Mouse (Mus musculus) lung, postnatal 0 days (tissue): ENCODE measurements around the gene Kcnj11. TPM values are rescaled to one million over a fixed set of nuclear protein-coding genes. Genes with fewer than 3 reads are reported as not detected.

Experiments
- ATAC-seq: fragments of 200-750 bp; cut with Nextera tagmentation; 2 replicates; pipeline ENCODE4 v1.8.0; 2017; ENCODE audit warnings: moderate library complexity
- DNase-seq: peaks from one replicate; pipeline ENCODE4 v3.0.0-alpha.2; 2016; ENCODE audit warnings: low spot score
- H3K27ac ChIP-seq: fragments of 300-500 bp; sonication (generic); 2 replicates; pipeline ENCODE4 v1.5.1; 2014; ENCODE audit warnings: antibody characterized with exemption, mild to moderate bottlenecking, low read length, mixed read lengths
- H3K27me3 ChIP-seq: fragments of 300-500 bp; sonication (generic); replicated peaks from 2 replicates; pipeline ENCODE4 v1.6.1; 2014; ENCODE audit warnings: low read length, mixed read lengths; ENCODE audit not compliant: insufficient read depth
- H3K36me3 ChIP-seq: fragments of 300-500 bp; sonication (generic); 2 replicates; pipeline ENCODE4 v1.6.1; 2014; ENCODE audit warnings: low read length, mixed read lengths; ENCODE audit not compliant: insufficient read depth
- H3K4me1 ChIP-seq: fragments of 300-500 bp; sonication (generic); 2 replicates; pipeline ENCODE4 v1.6.1; 2014; ENCODE audit warnings: antibody characterized with exemption, low read depth, low read length, mixed read lengths; ENCODE audit not compliant: insufficient read depth
- H3K4me2 ChIP-seq: fragments of 300-500 bp; sonication (generic); replicated peaks from 2 replicates; pipeline ENCODE4 v1.6.1; 2014; ENCODE audit warnings: low read depth, mild to moderate bottlenecking, low read length, moderate library complexity, mixed read lengths
- H3K4me3 ChIP-seq: fragments of 300-500 bp; sonication (generic); 2 replicates; pipeline ENCODE4 v1.5.1; 2014; ENCODE audit warnings: low read depth, low read length
- H3K9ac ChIP-seq: fragments of 300-500 bp; sonication (generic); replicated peaks from 2 replicates; pipeline ENCODE4 v1.6.1; 2014; ENCODE audit warnings: low read depth, mild to moderate bottlenecking
- H3K9me3 ChIP-seq: fragments of 300-500 bp; sonication (generic); 2 replicates; pipeline ENCODE4 v1.6.1; 2016; ENCODE audit warnings: low read length, mixed read lengths
- CTCF ChIP-seq: IDR thresholded peaks from 2 replicates; pipeline ENCODE4 v1.5.1; 2016; ENCODE audit warnings: antibody characterized with exemption, mild to moderate bottlenecking
- EP300 ChIP-seq: IDR thresholded peaks from 2 replicates; pipeline ENCODE4 v1.6.1; 2016; ENCODE audit warnings: antibody characterized with exemption, mild to moderate bottlenecking, control low read depth
- WGBS: fragments of 180-500 bp; shearing (Covaris S2); extraction: QIAGEN DNeasy Blood & Tissue Kit; methylation state at CpG from one replicate; pipeline ENCODE4 v1.1.7; 2014; 5-methylcytosine and 5-hydroxymethylcytosine counted together
- polyA plus RNA-seq: library from polyadenylated mRNA; unstranded; fragments of >200 nt; fragmentation: Nextera tagmentation; extraction: Ambion mirVana; gene quantifications from 2 replicates; pipeline ENCODE4 v1.2.1, GENCODE M21; 2015

Gene Kcnj11
- polyA plus RNA-seq, 1 experiment from 2014 or later, result 0.44 TPM

DNA sequence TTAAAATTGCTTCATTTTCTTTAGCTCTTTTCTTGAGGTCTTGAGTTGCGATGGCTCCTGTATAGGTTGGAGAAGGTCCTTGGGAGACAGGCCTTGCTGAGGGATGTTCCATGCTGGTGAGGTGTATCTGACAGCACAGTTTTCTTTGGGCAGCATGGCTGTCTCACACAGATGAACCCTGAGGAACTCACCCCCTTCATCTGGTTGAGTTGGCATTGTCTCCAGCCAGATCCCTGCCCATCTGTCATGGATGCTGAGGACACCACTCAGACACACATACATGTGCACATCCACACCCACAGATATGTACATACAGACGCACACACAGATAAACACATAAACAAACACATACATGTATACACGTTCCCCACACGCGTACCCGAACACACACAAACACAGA is 37.3 kb downstream of the Kcnj11 start:
- TF ChIP-seq EP300, result no peak
- H3K27ac ChIP-seq, result no peak overlapping the region
- DNase-seq, result no peak
- H3K4me3 ChIP-seq, result no peak overlapping the region
- H3K27me3 ChIP-seq, result no peaks in the 10 kb centered on the region
- peaks cover 20% of the 10 kb centered on the region for H3K36me3 ChIP-seq
- WGBS, result 91% methylated on average over 6 of the region's 6 CpGs
- no peaks in the 10 kb centered on the region for H3K4me1 ChIP-seq
- H3K4me2 ChIP-seq, result no peak overlapping the region
- no peak overlapping the region for H3K9ac ChIP-seq
- H3K9me3 ChIP-seq, result no peaks in the 10 kb centered on the region
- ATAC-seq, result no peak

DNA sequence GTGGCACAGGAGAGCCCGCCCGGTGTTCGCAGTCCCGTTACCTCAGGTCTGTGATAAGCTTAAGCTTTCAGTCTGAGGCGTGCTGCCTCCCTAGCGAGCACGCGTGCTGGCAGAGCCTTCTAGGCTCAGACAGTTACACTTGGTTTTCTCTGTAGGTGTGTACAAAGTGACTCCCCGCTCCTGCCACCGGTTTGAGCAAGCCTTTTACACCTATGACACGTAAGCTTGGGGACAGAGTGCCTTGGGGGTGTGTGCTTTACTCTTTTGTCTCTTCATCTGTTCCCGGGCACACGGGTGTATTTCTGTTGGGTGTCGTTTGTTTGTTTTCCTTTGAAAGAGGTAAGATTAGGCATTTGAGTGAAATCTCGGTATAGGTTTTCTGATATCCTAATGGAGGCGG is 39.0 kb downstream of the Kcnj11 start:
- Histone ChIP-seq H3K9ac (no peak overlapping the region), H3K4me2 (no peak overlapping the region), H3K4me3 (no peak overlapping the region), H3K27me3 (no peaks in the 10 kb centered on the region), H3K27ac (no peak overlapping the region), H3K4me1 (no peaks in the 10 kb centered on the region), H3K36me3 (peaks cover 18% of the 10 kb centered on the region), H3K9me3 (no peaks in the 10 kb centered on the region)
- no peak for TF ChIP-seq CTCF
- TF ChIP-seq EP300, result no peak
- ATAC-seq (no peak), DNase-seq (no peak)
- WGBS, result 92% methylated on average over 16 of the region's 16 CpGs

DNA sequence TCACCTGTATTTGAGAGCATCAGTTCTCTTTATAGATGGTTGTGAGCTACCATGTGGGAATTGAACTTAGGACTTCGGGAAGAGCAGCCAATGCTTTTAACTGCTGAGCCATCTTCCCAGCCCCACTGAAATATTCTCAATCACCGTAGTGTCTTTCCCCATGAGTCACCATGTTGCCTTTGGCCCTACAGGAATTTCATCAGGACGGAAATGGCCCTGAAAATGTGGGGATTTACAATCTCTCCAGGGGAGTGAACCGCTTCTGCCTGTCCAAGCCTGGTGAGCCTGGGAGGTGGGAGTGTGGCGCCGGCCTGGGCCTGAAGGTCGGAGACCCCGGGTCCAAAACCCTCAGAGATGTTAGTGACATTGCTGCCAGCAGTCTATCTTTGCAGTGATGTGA is 39.9 kb downstream of the Kcnj11 start:
- no peaks in the 10 kb centered on the region for H3K4me1 ChIP-seq
- peaks cover 18% of the 10 kb centered on the region for H3K36me3 ChIP-seq
- TF ChIP-seq EP300, result no peak
- WGBS, result 94% methylated on average over 8 of the region's 8 CpGs
- no peaks in the 10 kb centered on the region for H3K9me3 ChIP-seq
- DNase-seq (no peak), ATAC-seq (no peak)
- H3K27ac ChIP-seq, result no peak overlapping the region
- no peak overlapping the region for H3K4me2 ChIP-seq
- no peak overlapping the region for H3K9ac ChIP-seq
- H3K4me3 ChIP-seq, result no peak overlapping the region
- H3K27me3 ChIP-seq, result no peaks in the 10 kb centered on the region

DNA sequence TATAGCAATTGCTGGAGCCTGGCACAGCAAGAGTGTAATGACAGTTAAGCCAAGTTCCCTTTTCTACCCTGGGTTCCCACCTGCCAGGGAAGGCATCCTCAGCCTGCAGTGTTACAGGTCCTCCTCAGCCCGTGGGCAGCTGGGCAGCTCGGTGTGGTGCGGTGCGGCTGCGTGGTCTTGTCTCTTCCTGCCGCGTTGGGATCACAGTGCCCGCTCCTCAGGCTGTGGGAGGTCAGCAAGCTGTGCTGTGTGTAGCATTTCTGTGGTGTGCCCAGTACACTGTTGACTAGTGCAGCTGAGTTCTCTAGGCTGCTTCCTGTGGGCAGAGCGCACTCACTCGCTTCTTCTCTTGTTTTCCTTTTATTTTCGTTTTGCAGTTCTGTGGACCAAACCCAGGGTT is 41.7 kb downstream of the Kcnj11 start:
- H3K36me3 ChIP-seq, result peaks cover 18% of the 10 kb centered on the region
- 91% methylated on average over 11 of the region's 11 CpGs for WGBS

DNA sequence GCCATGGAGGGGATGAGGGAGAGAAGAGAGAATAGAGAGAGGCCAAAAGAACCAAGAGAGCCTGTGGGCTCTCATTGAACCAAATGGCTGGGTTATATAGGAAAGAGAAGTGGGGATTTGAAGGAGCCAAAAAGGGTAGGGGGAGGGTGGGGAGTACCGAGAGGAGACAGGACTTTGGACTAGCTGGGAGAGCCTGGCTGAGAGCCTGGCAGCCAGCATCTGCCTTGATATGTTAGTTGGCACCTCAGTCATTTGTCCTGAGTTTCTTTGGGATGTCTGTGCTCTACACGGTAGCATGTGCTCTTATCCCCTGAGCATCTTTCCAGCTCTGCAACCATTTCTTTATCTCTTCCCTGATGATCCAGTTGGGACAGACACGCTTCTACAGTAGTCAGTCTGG is 47.0 kb downstream of the Kcnj11 start:
- no peak for TF ChIP-seq EP300
- TF ChIP-seq CTCF, result no peak
- H3K27ac ChIP-seq, result no peak overlapping the region
- ATAC-seq (no peak), DNase-seq (no peak)
- no peaks in the 10 kb centered on the region for H3K27me3 ChIP-seq
- 86% methylated on average over 3 of the region's 3 CpGs for WGBS
- no peak overlapping the region for H3K4me2 ChIP-seq
- H3K9me3 ChIP-seq, result no peaks in the 10 kb centered on the region
- H3K9ac ChIP-seq, result no peak overlapping the region
- H3K4me1 ChIP-seq, result no peaks in the 10 kb centered on the region
- H3K36me3 ChIP-seq, result peaks cover 10% of the 10 kb centered on the region; the same call in 1 of the 2 replicates
- no peak overlapping the region for H3K4me3 ChIP-seq

More for the DNA sequence above, 41.7 kb downstream of the Kcnj11 start:
- no peak for TF ChIP-seq CTCF
- no peak for TF ChIP-seq EP300
- no peak overlapping the region for H3K27ac ChIP-seq
- no peak overlapping the region for H3K9ac ChIP-seq
- no peaks in the 10 kb centered on the region for H3K9me3 ChIP-seq
- DNase-seq (no peak), ATAC-seq (no peak)
- H3K4me2 ChIP-seq, result no peak overlapping the region
- no peaks in the 10 kb centered on the region for H3K27me3 ChIP-seq
- no peak overlapping the region for H3K4me3 ChIP-seq
- H3K4me1 ChIP-seq, result no peaks in the 10 kb centered on the region

DNA sequence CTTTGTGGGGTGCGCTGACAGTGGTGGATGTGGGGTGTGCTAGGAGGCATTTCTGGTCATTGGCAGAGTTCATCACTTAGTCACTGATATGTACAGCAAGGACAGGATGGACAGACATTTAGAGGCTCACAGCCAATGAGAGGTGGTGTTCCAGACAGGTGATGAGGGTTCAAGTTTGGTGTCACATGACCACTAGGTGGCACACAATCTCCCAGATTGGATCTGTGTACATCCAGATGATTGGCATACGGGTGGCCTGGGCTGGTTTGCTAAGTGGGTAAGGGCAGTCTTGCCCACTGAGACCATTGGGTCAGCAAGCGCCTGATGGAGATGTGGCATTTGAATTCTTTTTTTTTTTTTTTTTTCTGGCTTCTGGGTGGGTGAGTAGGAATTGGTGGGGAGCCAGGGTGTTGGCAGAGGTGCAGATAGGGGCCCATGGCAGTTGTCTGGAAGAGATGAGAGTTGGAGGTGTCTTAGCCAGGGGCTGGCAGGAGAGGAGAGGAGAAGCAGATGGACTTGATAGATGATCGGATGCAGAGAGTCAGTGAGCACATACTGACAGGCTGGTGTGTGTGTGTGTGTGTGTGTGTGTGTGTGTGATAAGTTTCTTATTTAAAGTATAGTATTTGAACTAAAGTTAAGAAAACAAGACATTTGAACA is 48.3 kb downstream of the Kcnj11 start:
- TF ChIP-seq EP300 (no peak), CTCF (peak; percentile 41)
- Histone ChIP-seq H3K4me2 (no peak overlapping the region), H3K4me3 (no peak overlapping the region), H3K36me3 (peaks cover 10% of the 10 kb centered on the region; the same call in 1 of the 2 replicates), H3K4me1 (no peaks in the 10 kb centered on the region), H3K27me3 (no peaks in the 10 kb centered on the region), H3K9ac (no peak overlapping the region), H3K9me3 (no peaks in the 10 kb centered on the region), H3K27ac (no peak overlapping the region)
- WGBS, result 84% methylated on average over 4 of the region's 4 CpGs
- no peak for DNase-seq
- ATAC-seq, result no peak

DNA sequence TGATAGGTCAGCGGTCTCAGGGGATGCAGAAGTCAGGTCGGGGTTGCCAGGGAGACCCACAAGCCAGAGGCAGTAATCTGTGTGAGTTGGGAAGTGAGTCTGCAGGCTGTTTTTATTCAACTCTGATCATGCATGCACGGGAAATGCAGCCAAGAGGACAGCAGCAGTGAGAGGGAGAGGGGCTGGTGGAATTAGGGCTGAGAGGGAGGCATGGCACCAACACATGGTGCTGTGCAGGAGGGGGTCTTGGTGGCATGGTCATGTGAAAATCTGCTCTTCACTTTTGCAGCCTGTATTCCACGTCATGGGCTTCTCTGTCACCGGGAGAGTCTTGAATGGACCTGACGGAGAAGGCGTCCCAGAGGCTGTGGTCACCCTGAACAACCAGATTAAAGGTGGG is 50.6 kb downstream of the Kcnj11 start:
- Histone ChIP-seq H3K4me2 (no peak overlapping the region), H3K27ac (no peak overlapping the region), H3K4me1 (no peaks in the 10 kb centered on the region), H3K4me3 (no peak overlapping the region), H3K9me3 (no peaks in the 10 kb centered on the region), H3K36me3 (peaks cover 19% of the 10 kb centered on the region; the same call in 1 of the 2 replicates), H3K9ac (no peak overlapping the region), H3K27me3 (no peaks in the 10 kb centered on the region)
- 93% methylated on average over 7 of the region's 7 CpGs for WGBS
- TF ChIP-seq CTCF, result no peak
- no peak for TF ChIP-seq EP300
- ATAC-seq (no peak), DNase-seq (no peak)
